Mouse (Mus musculus) C2C12 (cell line): ENCODE data around the gene Insc.

Experiments
- CTCF ChIP-seq: IDR thresholded peaks from one replicate; pipeline ENCODE4 v1.5.1; 2011; ENCODE audit not compliant: control insufficient read depth, insufficient read depth, insufficient read length
- USF1 ChIP-seq: IDR thresholded peaks from one replicate; pipeline ENCODE4 v1.6.1; 2011; ENCODE audit warnings: low read depth, mild to moderate bottlenecking, control low read depth, moderate library complexity

GRCm38 (mm10) chr7:114754196-114754595 lies 10.7 kb downstream of the Insc start:
- no peak for TF ChIP-seq CTCF
- TF ChIP-seq USF1: no peak
